Mouse (Mus musculus) intestine, postnatal 0 days (tissue): ENCODE data around the gene Cenpq. TPM values are rescaled to one million over a fixed set of nuclear protein-coding genes. Genes with fewer than 3 reads are reported as not detected.

Source experiments
- ATAC-seq: fragments of 200-750 bp; cut with Nextera tagmentation; 2 replicates; pipeline ENCODE4 v1.8.0; 2017; ENCODE audit warnings: mild to moderate bottlenecking, moderate TSS enrichment, moderate library complexity
- H3K27ac ChIP-seq: fragments of 300-500 bp; sonication (generic); 2 replicates; pipeline ENCODE4 v1.5.1; 2014; ENCODE audit warnings: mild to moderate bottlenecking, low read depth, low read length, moderate library complexity
- H3K27me3 ChIP-seq: fragments of 300-500 bp; sonication (generic); replicated peaks from 2 replicates; pipeline ENCODE4 v1.6.1; 2014; ENCODE audit warnings: low read length, mixed read lengths; ENCODE audit not compliant: control insufficient read depth, insufficient read depth
- H3K36me3 ChIP-seq: fragments of 300-500 bp; sonication (generic); 2 replicates; pipeline ENCODE4 v1.6.1; 2014; ENCODE audit warnings: mild to moderate bottlenecking, moderate library complexity; ENCODE audit not compliant: control insufficient read depth, insufficient read depth
- H3K4me1 ChIP-seq: fragments of 300-500 bp; sonication (generic); replicated peaks from 2 replicates; pipeline ENCODE4 v1.6.1; 2014; ENCODE audit warnings: antibody characterized with exemption, low read length, mixed read lengths; ENCODE audit not compliant: control insufficient read depth, insufficient read depth
- H3K4me2 ChIP-seq: fragments of 300-500 bp; sonication (generic); replicated peaks from 2 replicates; pipeline ENCODE4 v1.6.1; 2014; ENCODE audit warnings: low read depth, mild to moderate bottlenecking, moderate library complexity
- H3K4me3 ChIP-seq: fragments of 300-500 bp; sonication (generic); 2 replicates; pipeline ENCODE4 v1.5.1; 2014; ENCODE audit warnings: low read depth, low read length
- H3K9ac ChIP-seq: fragments of 300-500 bp; sonication (generic); 2 replicates; pipeline ENCODE4 v1.6.1; 2014; ENCODE audit warnings: mild to moderate bottlenecking, low read depth, low read length
- H3K9me3 ChIP-seq: fragments of 300-500 bp; sonication (generic); 2 replicates; pipeline ENCODE4 v1.6.1; 2016; ENCODE audit warnings: mixed run types; ENCODE audit not compliant: control insufficient read depth
- CTCF ChIP-seq: sonication (generic); IDR thresholded peaks from 2 replicates; pipeline ENCODE4 v1.5.1; 2016; ENCODE audit warnings: low read depth, mild to moderate bottlenecking, control low read depth, antibody characterized with exemption, moderate library complexity
- WGBS: fragments of 180-500 bp; shearing (Covaris S2); extraction: QIAGEN DNeasy Blood & Tissue Kit; methylation state at CpG from one replicate; pipeline ENCODE4 v1.1.7; 2014; 5-methylcytosine and 5-hydroxymethylcytosine counted together
- polyA plus RNA-seq: library from polyadenylated mRNA; unstranded; fragments of >200 nt; fragmentation: Nextera tagmentation; extraction: Ambion mirVana; gene quantifications from 2 replicates; pipeline ENCODE4 v1.2.1, GENCODE M21; 2015

Gene Cenpq
- 7.2 and 8.4 TPM in 2 replicates for polyA plus RNA-seq

GRCm38 (mm10) chr17:40934420-40935231, at the start of gene Cenpq, which contains the start of gene Mut:
Gene Cenpq (minus strand): TSS chr17:40935047.
Gene Mut (plus strand): TSS chr17:40934685.
- H3K36me3 ChIP-seq = peaks cover 13% of the 10 kb centered on the region
- peak within 1 kb of the TSS; percentile 62 for H3K9ac ChIP-seq
- TF ChIP-seq CTCF = no peak
- peak; percentile 100 for ATAC-seq
- 0% methylated on average over 50 of the region's 50 CpGs for WGBS
- H3K27me3 ChIP-seq = no peaks in the 10 kb centered on the region
- peak within 1 kb of the TSS; percentile 82 for H3K27ac ChIP-seq
- no peaks in the 10 kb centered on the region for H3K4me1 ChIP-seq
- H3K4me3 ChIP-seq = peak within 1 kb of the TSS; percentile 64
- peak within 1 kb of the TSS; percentile 82 for H3K4me2 ChIP-seq
- no peaks in the 10 kb centered on the region for H3K9me3 ChIP-seq

- 67% methylated on average over 11 of the region's 11 CpGs for WGBS
- no peak overlapping the region for H3K4me3 ChIP-seq
- H3K9ac ChIP-seq = no peak overlapping the region
- H3K9me3 ChIP-seq = no peaks in the 10 kb centered on the region
- H3K27me3 ChIP-seq = no peaks in the 10 kb centered on the region
- no peak overlapping the region for H3K4me2 ChIP-seq
- TF ChIP-seq CTCF = peak; percentile 51
- no peak overlapping the region for H3K27ac ChIP-seq
- no peaks in the 10 kb centered on the region for H3K36me3 ChIP-seq
- ATAC-seq = no peak
- H3K4me1 ChIP-seq = no peaks in the 10 kb centered on the region
Observed at GRCm38 (mm10) chr17:40977914-40978313, 43.1 kb upstream of the Cenpq start.

- WGBS = 83% methylated on average over 3 of the region's 3 CpGs
- no peak for ATAC-seq
Observed at GRCm38 (mm10) chr17:40948518-40948917, 13.7 kb upstream of the Cenpq start.

GRCm38 (mm10) chr17:40933985-40934384, 862 bp downstream of the Cenpq start:
- H3K4me1 ChIP-seq = no peaks in the 10 kb centered on the region
- no peak for ATAC-seq
- H3K4me2 ChIP-seq = peak overlapping the region; percentile 82
- peaks cover 13% of the 10 kb centered on the region for H3K36me3 ChIP-seq
- peak overlapping the region; percentile 64 for H3K4me3 ChIP-seq
- peak overlapping the region; percentile 62 for H3K9ac ChIP-seq
- no peaks in the 10 kb centered on the region for H3K27me3 ChIP-seq
- TF ChIP-seq CTCF = no peak
- under 1% methylated on average over 14 of the region's 14 CpGs for WGBS
- H3K9me3 ChIP-seq = no peaks in the 10 kb centered on the region
- H3K27ac ChIP-seq = no peak overlapping the region

More at GRCm38 (mm10) chr17:40948518-40948917, 13.7 kb upstream of the Cenpq start:
- H3K27me3 ChIP-seq = no peaks in the 10 kb centered on the region
- H3K4me2 ChIP-seq = no peak overlapping the region
- peaks cover 49% of the 10 kb centered on the region for H3K36me3 ChIP-seq
- H3K4me1 ChIP-seq = no peaks in the 10 kb centered on the region
- H3K9me3 ChIP-seq = no peaks in the 10 kb centered on the region
- TF ChIP-seq CTCF = no peak
- H3K9ac ChIP-seq = no peak overlapping the region
- no peak overlapping the region for H3K4me3 ChIP-seq
- no peak overlapping the region for H3K27ac ChIP-seq

- 94% methylated on average over 1 of the region's 2 CpGs for WGBS
- H3K4me2 ChIP-seq = no peak overlapping the region
- H3K27ac ChIP-seq = no peak overlapping the region
- no peaks in the 10 kb centered on the region for H3K9me3 ChIP-seq
- H3K4me3 ChIP-seq = no peak overlapping the region
- H3K4me1 ChIP-seq = no peaks in the 10 kb centered on the region
- TF ChIP-seq CTCF = no peak
- H3K9ac ChIP-seq = no peak overlapping the region
- no peaks in the 10 kb centered on the region for H3K36me3 ChIP-seq
- no peaks in the 10 kb centered on the region for H3K27me3 ChIP-seq
- no peak for ATAC-seq
Observed at GRCm38 (mm10) chr17:40915499-40915898, 19.3 kb downstream of the Cenpq start.

GRCm38 (mm10) chr17:40914250-40914649, 20.6 kb downstream of the Cenpq start, which contains the start of gene Glyatl3:
Gene Glyatl3 (minus strand): TSS chr17:40914350.
- no peak for TF ChIP-seq CTCF

More at GRCm38 (mm10) chr17:40914250-40914649, 20.6 kb downstream of the Cenpq start, which contains the start of gene Glyatl3:
- Histone ChIP-seq H3K4me2 (no peak within 1 kb of the TSS), H3K4me1 (no peaks in the 10 kb centered on the region), H3K27ac (no peak within 1 kb of the TSS), H3K9me3 (no peaks in the 10 kb centered on the region), H3K4me3 (no peak within 1 kb of the TSS), H3K9ac (no peak within 1 kb of the TSS), H3K27me3 (no peaks in the 10 kb centered on the region), H3K36me3 (no peaks in the 10 kb centered on the region)
- ATAC-seq = no peak
- 94% methylated on average over 2 of the region's 2 CpGs for WGBS
